Mouse (Mus musculus) erythroid progenitor cell, adult 5-6 weeks (primary cell): ENCODE results near the gene Cars. TPM values are rescaled to one million over a fixed set of nuclear protein-coding genes. Genes with fewer than 3 reads are reported as not detected.
"Not testable (repeated sequence)": the region's sequence is repeated elsewhere in the genome, so short reads cannot be mapped to it uniquely, and the experiment has no call there.

Experiments used
- ATAC-seq: replicated peaks from 2 replicates; pipeline ENCODE4 v1.8.0; 2016; ENCODE audit warnings: moderate number of reproducible peaks, mild to moderate bottlenecking, moderate TSS enrichment, inconsistent platforms; ENCODE audit not compliant: poor library complexity, low FRiP score, severe bottlenecking
- total RNA-seq, 2 experiments: library from RNA; stranded (forward) in 1 of 2; stranded (reverse) in 1 of 2; fragments of 150-400 nt in 1 of 2; fragments of 186-747, 209-891 nt in 1 of 2; gene quantifications; 2 replicates each; pipeline versions ENCODE4 v1.2.3 to v1.2.4; 2015 to 2017; ENCODE audit warnings: low replicate concordance in 2 of 2

The Cars gene
- 139 and 184 TPM in 2 replicates for total RNA-seq (2015; ENCODE audit: low replicate concordance)
- total RNA-seq (2017; ENCODE audit: low replicate concordance): 212 and 322 TPM in 2 replicates

DNA sequence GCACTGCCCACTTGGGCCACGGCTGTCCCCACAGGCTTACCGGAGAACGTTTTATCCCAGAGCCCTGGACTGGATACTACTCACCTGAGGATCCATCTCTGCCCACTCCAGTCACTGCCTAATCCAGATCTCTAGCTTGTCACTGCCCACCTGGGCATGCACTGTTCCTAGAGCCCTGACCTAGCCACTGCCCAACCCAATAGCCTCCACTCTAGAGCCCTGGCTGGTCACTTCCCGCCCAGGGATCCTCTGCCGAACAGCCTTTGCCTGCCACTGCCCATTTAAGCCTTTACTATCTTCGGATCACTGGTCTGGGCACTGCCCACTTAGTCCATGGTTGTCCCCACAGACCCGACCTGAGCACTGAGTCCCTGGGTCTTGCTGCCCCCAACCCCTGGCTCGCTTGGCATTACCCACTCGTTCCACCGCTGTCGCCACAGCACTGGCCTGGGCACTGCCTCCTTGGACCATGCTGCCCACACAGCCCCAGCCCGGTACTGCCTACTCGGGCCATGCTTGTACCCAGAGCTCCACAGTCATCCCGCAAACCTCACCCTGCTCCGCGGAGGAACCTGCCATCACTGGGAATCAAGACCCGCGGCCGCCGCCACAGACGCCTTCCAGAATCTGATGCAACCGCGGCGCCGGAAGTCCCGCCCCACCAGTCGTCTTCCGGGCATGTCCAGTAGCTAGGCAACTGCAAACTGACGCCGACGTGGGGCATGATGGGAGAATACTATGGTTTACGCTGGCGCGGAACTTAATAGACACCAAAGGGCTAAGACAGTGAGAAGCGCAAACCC is at the start of gene Cars:
Gene Cars (minus strand): TSS at position 663 of the 803 bp plus-strand sequence.
- peak; percentile 93 for ATAC-seq

DNA sequence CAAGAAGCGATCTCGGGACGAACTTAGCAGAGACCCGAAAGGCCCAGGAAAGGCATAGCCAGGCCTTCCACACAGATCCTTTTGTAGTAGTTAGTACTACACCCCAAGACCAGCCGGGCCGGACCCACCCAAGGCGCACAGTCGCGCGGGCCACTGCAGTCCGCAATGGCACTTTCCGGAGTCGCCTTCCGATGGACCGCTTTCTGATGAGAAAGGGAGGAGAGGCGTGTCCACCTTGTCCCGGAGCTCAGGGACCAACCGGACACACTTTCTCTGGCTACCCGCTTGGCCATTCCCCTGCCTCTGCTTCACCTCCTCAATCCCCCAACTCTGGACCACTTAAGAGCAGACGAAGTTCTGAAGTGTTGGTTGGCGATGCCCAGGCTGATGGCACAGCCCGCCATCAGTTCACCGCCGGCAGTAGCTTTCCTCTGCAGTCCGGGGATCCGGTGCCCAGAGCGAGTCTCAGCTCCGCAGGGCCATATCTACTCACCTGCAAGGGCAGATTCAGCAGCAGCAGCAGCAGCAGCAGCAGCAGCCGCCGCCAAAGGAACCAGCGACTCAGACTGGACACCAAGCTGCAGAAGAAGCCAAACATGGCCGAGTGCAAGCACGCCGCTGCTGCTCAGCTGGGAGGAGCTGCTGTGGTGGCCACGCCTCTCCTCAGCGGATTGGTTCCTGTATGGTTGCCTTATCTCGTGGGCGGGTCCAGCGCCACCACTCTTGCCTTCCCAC is 49.3 kb upstream of the Cars start, which contains the start of gene Tnfrsf22:
Gene Tnfrsf22 (minus strand): TSS at position 628 of the 735 bp plus-strand sequence.
- peak; percentile 99 for ATAC-seq

DNA sequence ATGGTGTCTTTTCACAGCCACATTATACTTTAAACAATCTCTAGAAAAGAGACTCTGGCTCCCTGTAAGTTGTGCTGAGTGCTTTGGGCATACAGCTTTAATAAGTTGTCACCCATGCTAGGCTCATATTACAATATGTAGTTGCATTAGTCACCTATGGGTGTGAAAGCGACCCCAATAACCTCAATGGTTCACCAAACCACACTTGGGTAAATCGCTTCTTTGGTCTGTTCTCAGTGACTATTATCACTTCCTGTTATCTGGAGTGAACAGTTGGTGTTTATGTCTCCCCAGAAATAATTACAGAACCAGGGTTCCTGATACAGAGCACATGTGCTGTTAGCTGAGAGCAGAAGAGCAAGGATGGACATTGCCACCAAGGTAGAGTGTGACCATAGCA is 44.1 kb upstream of the Cars start:
- not testable (repeated sequence) for ATAC-seq

DNA sequence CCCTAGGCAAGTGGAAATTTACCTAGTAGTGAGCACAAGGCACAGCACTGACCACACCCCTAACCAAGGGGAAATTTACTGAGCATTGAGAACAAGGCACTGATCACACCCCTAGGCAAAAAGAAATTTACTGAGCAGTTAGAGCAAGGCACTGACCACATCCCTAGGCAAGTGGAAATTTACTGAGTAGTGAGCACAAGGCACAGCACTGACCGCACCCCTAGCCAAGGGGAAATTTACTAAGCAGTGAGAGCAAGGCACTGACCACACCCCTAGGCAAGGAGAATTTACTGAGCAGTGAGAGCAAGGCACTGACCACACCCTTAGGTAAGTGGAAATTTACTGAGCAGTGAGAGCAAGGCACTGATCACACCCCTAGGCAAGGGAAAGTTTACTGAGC is 36.8 kb upstream of the Cars start:
- ATAC-seq: no peak

DNA sequence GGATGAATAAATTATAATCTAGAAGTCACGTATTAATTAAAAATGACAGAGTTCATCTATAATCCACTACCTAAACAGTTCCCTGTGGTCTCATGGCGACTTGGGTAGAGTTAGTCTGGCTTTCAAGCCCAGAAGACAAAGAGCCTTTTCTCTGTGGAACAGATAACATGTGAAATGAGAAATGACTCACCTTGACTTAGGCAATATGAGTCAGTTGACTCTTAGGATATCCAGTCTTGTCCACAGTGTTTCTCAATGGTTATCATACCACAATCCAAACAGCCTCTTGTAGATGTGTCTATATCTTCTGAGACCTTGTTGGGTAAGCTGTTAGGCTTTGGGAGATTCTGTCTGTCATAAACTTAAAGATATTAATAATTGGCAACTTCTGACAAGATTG is 31.6 kb upstream of the Cars start:
- ATAC-seq: no peak

DNA sequence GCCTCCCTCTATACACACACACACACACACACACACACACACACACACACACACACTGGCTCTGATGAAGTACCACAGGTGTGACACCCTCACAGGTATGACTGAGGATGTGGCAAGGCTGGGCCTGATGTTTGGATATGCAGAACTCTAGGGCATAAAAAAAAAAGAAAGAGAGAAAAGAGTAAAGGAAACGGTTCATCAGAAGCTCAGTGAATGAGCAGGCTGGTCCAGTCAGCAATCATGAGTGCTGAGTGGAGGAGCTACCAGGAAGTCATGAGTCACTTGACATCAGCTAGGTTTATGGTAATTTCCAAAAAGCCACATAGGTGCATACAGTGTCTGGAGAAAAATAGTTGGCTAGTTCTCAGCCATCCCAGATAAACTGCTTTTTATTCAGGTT is 29.6 kb upstream of the Cars start:
- no peak for ATAC-seq

DNA sequence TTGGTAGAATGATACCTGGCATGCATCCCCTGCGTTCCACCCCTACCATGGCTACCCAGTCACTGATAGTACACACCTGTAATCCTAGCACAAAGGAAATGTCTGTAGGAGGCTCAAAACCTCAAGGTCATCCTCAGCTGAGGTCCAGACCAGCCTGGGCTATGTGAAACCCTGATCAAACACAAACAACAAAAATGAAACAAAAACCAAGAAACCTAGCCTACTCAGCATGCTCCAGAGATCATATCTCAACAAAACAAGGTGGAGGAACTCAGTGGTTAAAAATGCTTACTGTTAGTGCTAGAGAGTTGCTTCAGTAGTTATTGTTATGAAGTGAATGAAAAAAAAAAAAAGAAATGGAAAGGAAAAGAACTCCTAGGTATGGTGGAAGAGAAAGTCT is 28.6 kb upstream of the Cars start, which contains the start of gene Tnfrsf26:
Gene Tnfrsf26 (minus strand): TSS at position 183 of the 400 bp plus-strand sequence.
- no peak for ATAC-seq

DNA sequence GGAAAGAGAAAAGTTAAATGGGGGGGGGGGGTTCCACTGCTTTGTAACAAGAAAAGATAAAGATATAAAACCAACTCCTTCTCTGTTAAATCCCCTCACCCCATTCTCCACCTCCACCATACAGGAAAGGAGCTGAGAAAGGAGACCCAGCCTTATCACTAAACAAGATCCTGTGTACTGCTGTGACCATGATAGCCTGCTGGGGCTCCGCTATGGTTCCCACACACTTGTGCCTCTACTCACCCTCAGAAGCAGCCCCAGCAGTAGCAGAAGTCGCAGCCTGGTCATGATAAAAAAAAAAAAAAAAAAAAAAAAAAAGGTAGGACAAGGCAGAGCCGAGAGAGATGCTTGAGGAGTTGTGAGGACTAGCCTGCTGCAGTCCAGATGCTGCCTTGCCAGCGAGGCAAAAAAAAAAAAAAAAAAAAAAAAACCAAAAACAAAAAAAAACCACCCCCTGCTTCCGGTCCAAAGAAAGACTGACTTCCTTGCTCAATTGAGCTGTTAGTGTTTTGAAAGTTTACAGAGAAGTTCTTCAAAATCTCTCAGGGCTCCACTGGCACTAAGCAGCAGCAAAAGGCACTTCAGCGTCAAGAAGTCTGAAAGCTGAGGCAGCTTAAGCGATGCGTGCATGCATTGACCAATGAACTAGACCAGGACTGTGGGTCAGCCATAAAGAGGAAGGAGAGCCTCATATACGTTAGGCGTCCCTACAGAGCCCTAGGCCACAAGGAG is 27.8 kb upstream of the Cars start:
- no peak for ATAC-seq

DNA sequence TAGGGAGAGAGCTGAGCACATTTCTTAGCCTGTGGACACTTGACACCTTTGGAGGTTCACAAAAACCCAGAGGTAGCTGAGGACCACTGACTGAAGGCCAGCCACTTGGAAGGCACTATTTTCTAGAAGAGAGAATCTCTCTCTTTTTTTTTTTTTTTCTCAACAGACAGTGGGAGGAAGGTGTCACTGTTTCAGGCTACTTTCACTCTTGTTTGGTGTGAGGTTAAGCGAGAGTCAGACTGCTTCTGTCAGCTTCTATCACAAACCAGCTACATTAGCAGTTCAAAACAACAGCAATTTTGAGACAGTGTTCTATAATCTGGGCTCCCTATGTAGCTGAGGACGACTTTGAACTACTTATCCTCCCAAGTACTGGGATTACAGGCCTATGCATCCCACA is 26.3 kb upstream of the Cars start:
- ATAC-seq: no peak

DNA sequence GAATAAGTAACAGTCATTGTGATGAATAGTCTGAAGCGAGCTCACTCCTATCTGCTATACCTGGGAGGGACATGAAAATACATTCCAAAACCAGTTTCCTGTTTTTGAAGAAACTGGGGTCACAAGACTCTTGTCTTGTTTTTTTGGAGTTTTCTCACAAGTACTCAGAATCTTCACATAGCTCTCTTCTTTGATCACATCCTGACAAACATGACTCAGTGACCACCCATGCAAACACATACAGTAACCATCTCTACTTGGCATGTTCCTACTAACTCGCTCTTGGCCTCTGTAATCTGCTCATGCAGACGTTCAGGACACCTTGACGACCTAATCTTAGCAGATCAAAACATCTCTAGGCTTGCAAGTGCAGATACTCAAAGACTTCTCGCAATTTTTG is 25.3 kb upstream of the Cars start:
- ATAC-seq: no peak

DNA sequence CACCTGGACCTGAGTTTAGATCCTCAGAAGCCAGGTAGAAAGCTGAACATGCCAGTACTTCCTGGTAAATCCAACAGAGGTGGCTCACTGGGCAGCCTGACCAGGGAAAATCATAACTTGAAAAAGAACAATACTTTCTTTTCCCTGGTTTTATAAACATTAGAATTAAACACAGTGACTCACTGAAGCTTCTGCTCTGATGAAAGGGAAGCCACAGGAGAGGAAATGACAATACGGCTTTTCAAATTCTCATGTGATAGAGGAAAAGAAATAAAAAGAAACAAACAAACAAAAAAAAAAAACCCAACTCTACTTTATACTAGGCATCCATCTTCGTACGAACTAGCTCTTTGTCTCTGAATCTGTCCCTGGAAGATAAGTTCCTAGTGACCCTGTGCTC is 24.7 kb upstream of the Cars start:
- no peak for ATAC-seq

DNA sequence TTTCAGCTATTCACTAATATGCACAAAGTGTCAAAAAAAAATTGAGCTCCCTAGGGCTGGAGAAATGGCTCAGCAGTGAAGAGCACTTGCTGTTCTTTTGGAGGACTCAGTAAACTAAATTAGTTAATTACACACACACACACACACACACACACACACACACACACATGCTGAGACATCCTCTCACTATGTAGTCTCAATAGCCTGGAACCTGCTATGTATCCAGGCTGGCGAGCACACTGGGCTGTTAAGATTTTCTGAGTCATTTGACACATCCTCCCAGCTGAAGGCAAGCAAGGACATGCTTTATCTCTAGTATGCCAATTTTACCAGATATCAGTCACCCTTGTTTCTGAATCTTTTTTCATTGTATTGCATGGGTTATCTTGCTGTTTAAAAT is 21.1 kb upstream of the Cars start:
- ATAC-seq: no peak

DNA sequence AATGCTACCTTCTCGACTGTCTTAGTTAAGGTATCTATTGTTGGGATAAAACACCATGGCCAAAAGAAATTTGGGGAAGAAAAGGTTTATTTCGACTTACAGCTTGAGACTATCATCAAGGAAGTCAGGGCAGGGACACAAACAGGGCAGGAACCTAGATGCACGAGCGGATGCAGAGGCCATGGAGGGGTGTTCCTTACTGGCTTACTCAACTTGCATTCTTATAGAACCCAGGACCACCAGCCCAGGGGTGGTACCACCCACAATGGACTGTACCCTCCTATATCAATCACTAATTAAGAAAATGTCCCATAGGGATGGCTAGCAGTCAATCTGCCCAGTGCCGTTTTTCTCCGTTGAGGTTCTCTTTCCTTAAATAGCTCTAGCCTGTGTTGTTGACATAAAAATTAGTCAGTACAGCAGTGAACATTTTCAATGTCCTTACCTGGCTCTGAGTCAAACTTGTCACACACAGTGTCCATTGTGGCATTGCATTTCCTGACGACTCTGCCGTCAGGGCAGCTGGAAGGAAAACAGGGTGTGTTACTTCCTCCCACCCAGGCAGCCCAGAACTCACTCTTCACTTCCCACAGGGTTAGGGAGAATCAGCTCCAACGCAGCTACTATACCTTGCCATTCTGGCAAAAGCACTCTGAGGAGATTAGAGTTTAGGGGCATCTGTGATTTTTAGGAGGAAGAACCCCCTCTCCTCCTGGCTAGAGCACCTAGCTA is 14.7 kb upstream of the Cars start:
- ATAC-seq: no peak

DNA sequence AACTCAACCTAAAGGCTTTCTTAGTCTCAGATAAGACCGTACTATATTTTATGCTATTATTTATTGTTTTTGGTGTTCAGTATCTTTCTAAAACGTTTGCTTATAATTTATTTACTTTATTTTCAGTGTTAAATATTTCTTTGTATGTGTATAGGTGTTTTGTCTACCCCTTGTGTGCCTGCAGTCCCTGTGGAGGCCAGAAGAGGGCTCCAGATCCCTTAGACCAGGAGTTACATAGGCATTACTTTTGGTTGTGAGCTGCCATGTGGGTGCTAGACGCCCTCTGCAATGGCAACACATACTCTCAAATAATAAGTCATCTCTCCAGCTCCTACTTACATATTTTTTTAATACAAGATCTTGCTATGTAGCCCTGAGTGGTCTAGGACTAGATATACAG is 12.3 kb upstream of the Cars start:
- 0 out of 2 replicates have a peak, but pooled peaks have one; percentile 60 for ATAC-seq

DNA sequence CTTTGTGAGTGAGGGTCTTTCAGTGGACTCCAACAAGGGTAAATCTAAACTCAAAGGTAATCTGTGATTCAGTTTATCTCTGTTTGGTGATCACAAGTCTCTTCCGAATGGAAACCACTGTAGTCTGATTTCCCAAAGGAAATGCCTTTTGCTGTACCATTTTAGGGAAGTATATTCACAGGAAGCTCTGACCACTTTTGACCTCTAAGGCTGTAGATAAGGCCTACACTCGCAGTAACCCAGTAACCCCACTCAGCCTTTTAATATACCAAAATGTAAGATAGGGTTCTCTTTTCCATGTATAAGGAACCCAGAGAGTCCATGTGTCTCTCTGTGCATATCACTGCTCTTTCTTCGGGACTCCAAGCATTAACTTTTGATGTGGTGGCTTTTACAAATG is 5.4 kb upstream of the Cars start:
- ATAC-seq: no peak

DNA sequence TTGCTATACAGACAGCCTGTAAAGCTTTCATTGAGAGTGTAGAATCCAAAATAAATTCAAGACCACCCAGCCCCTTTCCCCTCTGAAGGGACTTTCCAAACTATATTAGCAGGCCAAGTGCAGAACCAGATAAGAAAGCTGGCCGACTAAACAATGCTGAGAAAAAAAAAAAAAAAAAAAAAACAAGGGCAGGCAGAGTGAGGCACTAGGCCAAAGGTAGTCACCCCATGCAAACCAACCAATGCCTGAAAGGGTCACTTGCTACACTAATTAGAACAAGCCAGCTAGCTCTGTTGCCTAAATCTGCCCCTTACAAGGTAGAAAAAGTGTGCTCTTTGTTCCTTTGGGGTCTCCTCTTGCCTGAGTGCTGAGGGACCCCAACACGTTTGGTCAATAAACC is 5.0 kb upstream of the Cars start:
- ATAC-seq: no peak

DNA sequence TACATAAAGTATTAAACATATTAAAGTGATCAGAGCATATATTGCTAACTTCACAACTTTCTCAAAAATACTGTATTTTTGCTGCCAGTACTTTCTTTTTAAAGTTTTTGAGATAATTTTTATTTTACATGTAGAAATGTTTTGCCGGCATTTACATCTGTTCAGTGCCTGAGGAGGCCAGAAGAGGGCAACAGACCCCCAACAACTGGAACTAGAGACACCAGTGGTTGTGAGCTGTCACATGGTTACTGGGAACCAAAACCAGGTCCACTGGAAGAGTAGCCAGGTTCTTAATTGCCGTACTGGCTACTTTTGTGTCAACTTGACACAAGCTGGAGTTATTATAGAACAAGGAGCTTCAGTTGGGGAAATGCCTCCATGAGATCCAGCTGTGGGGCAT is 1.8 kb upstream of the Cars start:
- no peak for ATAC-seq

DNA sequence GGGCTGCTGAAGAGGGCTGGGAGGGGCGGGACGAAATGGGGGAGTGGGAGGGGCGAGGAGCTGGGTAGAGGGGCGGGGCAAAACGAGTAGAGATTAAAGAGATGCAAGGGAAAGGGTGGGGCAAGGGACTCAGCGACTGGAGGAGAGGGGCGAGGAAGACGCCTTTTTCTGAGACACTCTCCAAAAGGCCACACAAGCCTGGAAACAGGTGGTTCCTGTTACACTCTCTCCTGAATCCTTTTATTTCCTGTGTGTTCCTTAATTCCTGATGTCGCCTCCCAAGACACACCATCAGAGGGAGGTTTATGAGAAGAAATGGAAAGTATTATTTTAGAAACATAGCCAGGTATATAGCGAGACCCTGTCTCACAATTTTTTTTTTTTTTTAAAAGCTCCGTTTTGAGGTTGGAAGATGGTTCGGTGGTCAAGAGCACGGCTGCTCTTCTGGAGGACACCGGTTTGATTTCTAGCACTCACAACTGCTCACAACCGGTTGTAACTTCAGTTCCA is 396 bp upstream of the Cars start:
- no peak for ATAC-seq

DNA sequence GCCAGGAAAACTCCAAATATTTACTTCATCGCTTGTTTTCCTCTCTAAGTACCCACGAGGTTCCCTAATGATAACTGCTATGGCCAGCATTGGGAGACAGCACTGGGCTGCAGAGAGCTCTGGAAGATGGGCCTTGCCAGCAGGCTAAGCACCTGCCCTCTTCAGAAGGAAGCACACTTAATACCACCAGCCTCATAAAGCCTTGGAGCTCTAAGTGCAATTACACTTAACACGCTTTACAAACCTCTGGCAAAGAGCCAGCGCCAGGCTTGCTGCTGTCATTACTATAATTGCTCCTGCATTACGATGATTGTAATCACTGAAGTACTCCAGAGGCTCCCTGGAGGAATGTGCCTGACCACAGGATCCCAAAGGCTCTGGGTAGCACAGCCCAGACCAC is 5.0 kb downstream of the Cars start:
- ATAC-seq: no peak

DNA sequence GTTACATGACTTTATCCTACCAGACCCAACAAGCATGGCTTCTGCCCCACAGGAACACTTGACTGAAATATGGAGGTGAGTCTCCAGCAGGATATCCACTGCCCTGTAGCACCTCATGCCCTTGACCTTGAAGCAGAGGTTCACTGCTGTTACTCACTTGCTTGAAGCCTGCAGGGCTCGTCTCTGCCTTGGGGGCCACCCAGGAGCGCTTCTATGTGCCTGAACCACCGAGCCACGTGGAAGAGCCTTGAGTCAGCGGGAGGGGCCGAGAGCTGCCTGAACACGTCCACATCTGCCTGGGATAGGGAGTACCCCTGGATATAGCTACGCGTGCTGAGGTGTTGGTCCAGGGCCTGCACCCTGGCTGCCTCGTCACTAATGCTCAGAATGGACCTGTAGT is 7.6 kb downstream of the Cars start:
- no peak for ATAC-seq
